Mouse (Mus musculus) neutrophil, adult 65 days (primary cell): ENCODE measurements around the gene H2-M9. TPM values are rescaled to one million over a fixed set of nuclear protein-coding genes. Genes with fewer than 3 reads are reported as not detected.

Source experiments
- total RNA-seq: library from RNA; stranded (reverse); gene quantifications from 2 replicates; pipeline ENCODE4 v1.2.4, GENCODE M21; 2023

Gene H2-M9
- total RNA-seq: not detected in 2 replicates

DNA sequence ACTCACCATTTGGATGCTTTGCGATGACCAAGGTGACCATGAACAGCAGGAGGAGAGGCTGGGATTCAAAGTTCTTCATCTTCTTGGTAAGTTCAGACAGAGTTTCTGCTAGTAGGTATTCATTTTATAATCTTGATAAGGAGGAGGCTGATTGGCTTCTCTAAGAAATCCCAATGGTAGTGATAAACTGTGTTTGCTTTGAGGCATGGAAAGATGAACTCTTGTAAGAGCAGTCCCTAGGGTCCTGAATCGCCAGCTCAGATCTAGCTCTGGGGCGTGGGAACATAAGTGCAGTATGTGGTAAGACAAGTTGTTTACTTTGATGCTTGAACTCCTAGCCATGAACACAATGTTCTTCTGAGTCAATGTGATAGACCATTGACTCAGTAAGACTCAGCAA lies at the start of gene H2-M9:
Gene H2-M9, minus strand, starts transcription at position 101 of the 400 bp plus-strand sequence.

DNA sequence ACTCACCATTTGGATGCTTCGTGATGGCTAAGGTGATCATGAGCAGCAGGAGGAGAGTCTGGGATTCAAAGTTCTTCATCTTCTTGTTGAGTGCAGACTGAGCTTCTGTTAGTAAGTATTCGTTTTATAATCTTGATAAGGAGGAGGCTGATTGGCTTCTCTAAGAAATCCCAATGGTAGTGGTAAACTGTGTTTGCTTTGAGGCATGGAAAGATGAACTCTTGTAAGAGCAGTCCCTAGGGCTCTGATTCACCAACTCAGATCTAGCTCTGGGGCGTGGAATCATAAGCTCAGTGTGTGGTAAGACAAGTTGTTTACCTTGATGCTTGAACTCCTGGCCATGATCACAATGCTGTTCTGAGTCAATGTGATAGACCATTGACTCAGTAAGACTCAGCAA lies 29.7 kb upstream of the H2-M9 start, which contains the start of gene H2-M1:
Gene H2-M1, minus strand, starts transcription at position 101 of the 400 bp plus-strand sequence.

Other genes with a start within 250 kb of the H2-M9 start
- not detected in 2 replicates for gene H2-M10.4, start 180.3 kb downstream of the H2-M9 start, total RNA-seq
- gene H2-M11, start 95.6 kb downstream of the H2-M9 start, total RNA-seq: not detected in 2 replicates
- not detected in 2 replicates for gene H2-M1, start 29.6 kb upstream of the H2-M9 start, total RNA-seq
- not detected in 2 replicates for gene H2-M10.5, start 130.2 kb upstream of the H2-M9 start, total RNA-seq
- gene H2-M10.6, start 169.5 kb upstream of the H2-M9 start, total RNA-seq: not detected in 2 replicates
- 39.9 and 52.2 TPM in 2 replicates for gene Trim26, start 194.5 kb upstream of the H2-M9 start, total RNA-seq
- gene Trim15, start 224.5 kb upstream of the H2-M9 start, total RNA-seq: not detected in 2 replicates
- 0.52 TPM in 1 of 2 replicates, not detected in the other for gene Trim10, start 226.9 kb upstream of the H2-M9 start, total RNA-seq
- gene Trim40, start 247.5 kb upstream of the H2-M9 start, total RNA-seq: not detected in 2 replicates